ENCODE assay signal across 12 mouse cellular contexts in the genomic region with DNA sequence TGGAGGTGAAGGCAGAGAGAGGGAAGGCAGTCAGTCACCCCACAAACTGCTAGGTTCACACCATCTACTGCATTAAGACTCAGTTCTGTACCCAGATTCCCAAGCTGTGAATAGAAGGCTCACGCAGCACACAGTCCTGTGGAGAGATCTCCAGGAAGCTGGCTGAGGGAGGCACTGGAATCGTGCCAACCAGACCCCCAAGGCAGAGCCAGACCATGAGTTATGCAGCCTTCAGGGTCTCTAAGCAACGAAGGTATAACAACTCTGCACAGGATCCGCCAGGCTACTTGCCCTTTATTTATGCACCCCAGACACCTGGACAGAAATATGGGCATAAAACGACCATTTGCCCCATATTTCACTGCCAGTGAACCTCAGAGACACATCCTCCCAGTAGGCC.
A peak's percentile ranks its signal among the peaks of the same experiment; 100 is the strongest.
DNase-seq lines count a peak whose midpoint lies in the region; ATAC-seq and TF ChIP-seq lines count a peak whose summit lies in the region.
"Had no signal": no experiment of that assay in that cellular context is flagged by ENCODE, and none has a peak within 500 bp of the region (broad histone marks: within the 10 kb centered on the region; RNA-seq: fewer than 3 reads in every experiment).

No protein-coding gene starts in this region.

- H3K4me2 ChIP-seq in heart, embryonic 11.5 days: no peak overlapping the region
- H3K4me2 ChIP-seq in forebrain, postnatal 0 days (ENCODE audit: low read depth): no peak overlapping the region
- H3K4me2 ChIP-seq in midbrain, embryonic 16.5 days (ENCODE audit: low read length): no peak overlapping the region

- H3K36me3 ChIP-seq in heart, embryonic 11.5 days (ENCODE audit: control insufficient read depth, insufficient read depth, low read length): peaks cover 3% of the 10 kb centered on the region; the same call in 1 of the 2 replicates
- no peaks in the 10 kb centered on the region for H3K36me3 ChIP-seq in forebrain, postnatal 0 days (ENCODE audit: insufficient read depth)
- H3K36me3 ChIP-seq in midbrain, embryonic 16.5 days (ENCODE audit: control insufficient read depth, insufficient read depth, low read length): no peaks in the 10 kb centered on the region

- DNase-seq in heart, postnatal 14 days: no peak
- no peak for DNase-seq in layer of hippocampus, adult 2 months (ENCODE audit: low spot score in 2 of 2)
- no peak for DNase-seq in layer of hippocampus, adult 9-11 months
- peak; percentile 42 for DNase-seq in forebrain, postnatal 0 days
- DNase-seq in frontal cortex, adult 2 months (ENCODE audit: extremely low spot score in 1 of 2, low spot score in 1 of 2): no peak
- no peak for DNase-seq in gastrocnemius, postnatal 36 days
- DNase-seq: cerebellum, postnatal 14 days; kidney, postnatal 25 days had no signal

- H3K9me3 ChIP-seq in heart, embryonic 11.5 days (replicated peaks; ENCODE audit: control insufficient read depth, low read length): no peaks in the 10 kb centered on the region
- no peaks in the 10 kb centered on the region for H3K9me3 ChIP-seq in forebrain, postnatal 0 days (ENCODE audit: low read length)
- no peaks in the 10 kb centered on the region for H3K9me3 ChIP-seq in midbrain, embryonic 16.5 days (replicated peaks; ENCODE audit: control insufficient read depth, low read length, poor library complexity, severe bottlenecking)

- no peak for TF ChIP-seq CTCF in layer of hippocampus, adult 2 months (conservative IDR thresholded peaks at IDR 0.05)
- no peak for TF ChIP-seq CTCF in forebrain, postnatal 0 days (IDR thresholded peaks at IDR 0.05; ENCODE audit: low read depth)

- H3K27me3 ChIP-seq in heart, embryonic 11.5 days (ENCODE audit: control insufficient read depth, insufficient read depth, low read length): no peaks in the 10 kb centered on the region
- H3K27me3 ChIP-seq in forebrain, postnatal 0 days (ENCODE audit: insufficient read depth, low read length): no peaks in the 10 kb centered on the region
- H3K27me3 ChIP-seq in midbrain, embryonic 16.5 days (ENCODE audit: control insufficient read depth, insufficient read depth, low read depth, low read length): no peaks in the 10 kb centered on the region

- 45% methylated on average over 5 of the region's 5 CpGs for WGBS in heart, embryonic 11.5 days (ENCODE audit: insufficient replicate concordance)
- WGBS in forebrain, postnatal 0 days: 33% methylated on average over 5 of the region's 5 CpGs
- WGBS in midbrain, embryonic 16.5 days: 44% methylated on average over 5 of the region's 5 CpGs

- ATAC-seq in heart, embryonic 11.5 days (replicated peaks; ENCODE audit: insufficient number of reproducible peaks, low FRiP score, low TSS enrichment): no peak
- ATAC-seq in forebrain, postnatal 0 days: peak; percentile 30; the same call in 1 of the 2 replicates
- no peak for ATAC-seq in midbrain, embryonic 16.5 days
- ATAC-seq: lung, postnatal 0 days had no signal

- H3K9ac ChIP-seq in heart, embryonic 11.5 days (ENCODE audit: low read depth, low read length): no peak overlapping the region
- H3K9ac ChIP-seq in forebrain, postnatal 0 days: no peak overlapping the region
- no peak overlapping the region for H3K9ac ChIP-seq in midbrain, embryonic 16.5 days (ENCODE audit: low read depth, low read length)

- H3K4me1 ChIP-seq in heart, embryonic 11.5 days (ENCODE audit: control insufficient read depth, insufficient read depth, low read length): peaks cover 56% of the 10 kb centered on the region
- H3K4me1 ChIP-seq in forebrain, postnatal 0 days (ENCODE audit: insufficient read depth): peaks cover 8% of the 10 kb centered on the region
- peaks cover 47% of the 10 kb centered on the region for H3K4me1 ChIP-seq in midbrain, embryonic 16.5 days (ENCODE audit: control insufficient read depth, insufficient read depth, low read length)

- H3K4me3 ChIP-seq in heart, embryonic 11.5 days (ENCODE audit: low read depth, low read length): no peak overlapping the region
- no peak overlapping the region for H3K4me3 ChIP-seq in layer of hippocampus, adult 2 months
- no peak overlapping the region for H3K4me3 ChIP-seq in forebrain, postnatal 0 days (ENCODE audit: low read depth, low read length)
- no peak overlapping the region for H3K4me3 ChIP-seq in midbrain, embryonic 16.5 days (ENCODE audit: low read depth, low read length)
- H3K4me3 ChIP-seq: erythroblast, embryonic 14.5 days had no signal

- H3K27ac ChIP-seq in heart, embryonic 11.5 days (ENCODE audit: low read depth, low read length): 0 out of 2 replicates have a peak overlapping the region, but pooled peaks have one; percentile 29
- H3K27ac ChIP-seq in layer of hippocampus, adult 2 months: peak overlapping the region; percentile 70
- 0 out of 2 replicates have a peak overlapping the region, but pooled peaks have one; percentile 15 for H3K27ac ChIP-seq in forebrain, postnatal 0 days (ENCODE audit: low read depth, low read length)
- peak overlapping the region; percentile 53 for H3K27ac ChIP-seq in midbrain, embryonic 16.5 days (ENCODE audit: low read length)

- intact Hi-C loops in heart, postnatal 14 days (cut with DNase I): no loop called here
- intact Hi-C loops in gastrocnemius, postnatal 36 days (cut with DNase I): no loop called here

Comparison
In these comparisons a context has a peak if more than half of its experiments do, and no peak if none do; other contexts are left out.
1. H3K27ac ChIP-seq: peak in every context shown above with its lines; median percentile 70 in layer of hippocampus, adult 2 months; 53 in midbrain, embryonic 16.5 days; 29 in heart, embryonic 11.5 days; 15 in forebrain, postnatal 0 days.